Mouse (Mus musculus): ENCODE measurements around the gene Spink2. TPM values are rescaled to one million over a fixed set of nuclear protein-coding genes. Genes with fewer than 3 reads are reported as not detected.
"Not testable (repeated sequence)": the region's sequence is repeated elsewhere in the genome, so short reads cannot be mapped to it uniquely, and the experiment has no call there.

The Spink2 gene
- not detected for total RNA-seq (2022)

- no peak for DNase-seq
Observed at GRCm38 (mm10) chr5:77211236-77211635, at the start of gene Spink2. Gene Spink2, minus strand, starts transcription at chr5:77211471.

GRCm38 (mm10) chr5:77260141-77260540 lies 48.9 kb upstream of the Spink2 start:
- DNase-seq = no peak

GRCm38 (mm10) chr5:77259315-77259714 lies 48.0 kb upstream of the Spink2 start:
- DNase-seq = no peak

GRCm38 (mm10) chr5:77257603-77258002 lies 46.3 kb upstream of the Spink2 start:
- no peak for DNase-seq

- no peak for DNase-seq
Observed at GRCm38 (mm10) chr5:77254402-77254801, 43.1 kb upstream of the Spink2 start.

GRCm38 (mm10) chr5:77253154-77253553 lies 41.9 kb upstream of the Spink2 start:
- DNase-seq = no peak

- DNase-seq = no peak
Observed at GRCm38 (mm10) chr5:77252115-77252827, 41.0 kb upstream of the Spink2 start.

GRCm38 (mm10) chr5:77251656-77252055 lies 40.4 kb upstream of the Spink2 start:
- no peak for DNase-seq

- no peak for DNase-seq
Observed at GRCm38 (mm10) chr5:77250083-77250482, 38.8 kb upstream of the Spink2 start.

GRCm38 (mm10) chr5:77245787-77246671 lies 34.8 kb upstream of the Spink2 start:
- DNase-seq = no peak

GRCm38 (mm10) chr5:77245463-77245786 lies 34.2 kb upstream of the Spink2 start:
- DNase-seq = no peak

- no peak for DNase-seq
Observed at GRCm38 (mm10) chr5:77244331-77244987, 33.2 kb upstream of the Spink2 start.

- no peak for DNase-seq
Observed at GRCm38 (mm10) chr5:77237104-77237503, 25.8 kb upstream of the Spink2 start.

- DNase-seq = no peak
Observed at GRCm38 (mm10) chr5:77234921-77235320, 23.6 kb upstream of the Spink2 start.

- DNase-seq = not testable (repeated sequence)
Observed at GRCm38 (mm10) chr5:77231863-77232262, 20.6 kb upstream of the Spink2 start.

GRCm38 (mm10) chr5:77228986-77229385 lies 17.7 kb upstream of the Spink2 start:
- no peak for DNase-seq

- DNase-seq = no peak
Observed at GRCm38 (mm10) chr5:77223043-77223975, 12.0 kb upstream of the Spink2 start.

- no peak for DNase-seq
Observed at GRCm38 (mm10) chr5:77217724-77218123, 6.5 kb upstream of the Spink2 start.

GRCm38 (mm10) chr5:77217211-77217610 lies 5.9 kb upstream of the Spink2 start:
- peak; percentile 44 for DNase-seq

- no peak for DNase-seq
Observed at GRCm38 (mm10) chr5:77206134-77206533, 5.1 kb downstream of the Spink2 start.

- no peak for DNase-seq
Observed at GRCm38 (mm10) chr5:77202238-77202637, 9.0 kb downstream of the Spink2 start.

GRCm38 (mm10) chr5:77200695-77201094 lies 10.6 kb downstream of the Spink2 start:
- DNase-seq = no peak

Measured in adrenal gland, adult 8-10 months (tissue).